Mouse (Mus musculus) macrophage (primary cell): ENCODE results near the gene Tceal8. TPM values are rescaled to one million over a fixed set of nuclear protein-coding genes. Genes with fewer than 3 reads are reported as not detected.
"Not testable (repeated sequence)": the region's sequence is repeated elsewhere in the genome, so short reads cannot be mapped to it uniquely, and the experiment has no call there.

Experiments used
- H3K27ac ChIP-seq: fragments of 350-480 bp; formaldehyde crosslinking; 2 replicates; pipeline ENCODE4 v1.9.0; 2021
- H3K36me3 ChIP-seq: fragments of 350-480 bp; formaldehyde crosslinking; 2 replicates; pipeline ENCODE4 v1.9.0; 2021; ENCODE audit errors: inconsistent target
- H3K4me3 ChIP-seq: fragments of 350-480 bp; formaldehyde crosslinking; 2 replicates; pipeline ENCODE4 v1.9.0; 2021; ENCODE audit errors: inconsistent target
- H3K79me2 ChIP-seq: fragments of 350-480 bp; formaldehyde crosslinking; 2 replicates; pipeline ENCODE4 v1.9.0; 2021; ENCODE audit errors: inconsistent target
- WGBS: methylation state at CpG from one replicate; pipeline ENCODE4 v1.1.7; 2026; ENCODE audit warnings: inconsistent platforms; ENCODE audit not compliant: missing documents; 5-methylcytosine and 5-hydroxymethylcytosine counted together
- polyA plus RNA-seq: library from polyadenylated mRNA; stranded (reverse); fragments of 250-400 nt; gene quantifications from 3 replicates; pipeline ENCODE4 v1.2.4, GENCODE M21; 2018; ENCODE audit warnings: inconsistent platforms
- total RNA-seq, 78 experiments: library from RNA; depleted of rRNA; stranded (reverse); fragments of 250-400 nt; gene quantifications; 1 replicate in 9 of 78; 2 replicates in 24 of 78; 3 replicates in 43 of 78; 4 replicates in 2 of 78; pipeline ENCODE4 v1.2.4; 2018; ENCODE audit warnings: inconsistent platforms in 56 of 78

Gene Tceal8
- 10 to 100 TPM in 6 of 26 experiments, 1 to 10 TPM in 20; 2.0 to 21.7 (median 5.9) TPM for total RNA-seq (2018; cell fraction: chromatin; rRNA removed)
- total RNA-seq (2018; cell fraction: cytosol; rRNA removed) = 10 to 100 TPM; 23.4 to 78.8 (median 41.6) TPM
- 10 to 100 TPM in 23 of 26 experiments, 1 to 10 TPM in 3; 7.8 to 49.7 (median 15.7) TPM for total RNA-seq (2018; cell fraction: nucleus; rRNA removed)
- polyA plus RNA-seq = 55.7 to 164 TPM (median 75.9 TPM) in 3 replicates

DNA sequence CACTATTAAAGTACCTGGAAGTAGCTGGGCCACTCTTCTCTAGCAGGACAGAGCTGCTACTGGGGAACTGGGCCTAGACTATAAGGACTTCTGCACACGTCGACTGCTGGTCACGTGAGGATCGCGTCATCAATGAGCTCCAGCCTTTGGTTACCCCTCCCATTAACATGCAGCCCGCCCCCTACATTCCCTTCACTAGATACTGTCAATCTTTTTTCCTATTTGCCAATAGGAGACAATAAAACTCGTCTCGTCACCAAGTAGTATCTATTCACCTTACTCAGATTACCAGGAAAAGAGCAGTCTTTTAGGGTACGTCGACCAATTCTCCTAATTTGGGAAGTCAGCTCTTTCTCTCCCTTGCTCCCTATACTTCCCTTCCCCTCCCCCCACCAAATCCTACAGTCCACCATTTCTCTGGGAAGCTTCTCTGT, at the start of gene Tceal8:
Gene Tceal8, minus strand, starts transcription at position 225 of the 434 bp plus-strand sequence.
- Histone ChIP-seq H3K4me3 (peak within 1 kb of the TSS; percentile 62), H3K36me3 (no peaks in the 10 kb centered on the region), H3K27ac (peak within 1 kb of the TSS; percentile 59), H3K79me2 (no peaks in the 10 kb centered on the region)
- WGBS = 19% methylated on average over 10 of the region's 10 CpGs

DNA sequence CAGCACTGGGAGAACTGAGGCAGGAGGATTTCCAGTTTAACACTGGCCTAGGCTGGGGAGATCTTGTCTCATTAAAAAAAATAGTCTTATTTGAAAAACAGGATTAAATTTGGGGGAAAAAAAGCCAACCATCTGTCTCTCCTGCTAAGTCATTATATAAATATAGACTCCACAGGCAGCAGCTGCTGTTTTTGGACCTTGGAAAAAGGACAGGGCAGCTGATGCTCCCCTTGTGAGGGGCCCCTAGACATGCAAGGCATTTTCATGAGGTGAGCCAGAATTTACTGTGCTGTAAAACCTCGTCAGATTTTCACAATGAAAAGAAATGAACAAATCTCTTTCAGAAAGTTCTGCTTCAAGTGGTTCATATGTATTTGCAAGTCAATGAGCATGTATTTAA, 44.2 kb upstream of the Tceal8 start:
- Histone ChIP-seq H3K27ac (no peak overlapping the region), H3K4me3 (no peak overlapping the region), H3K36me3 (no peaks in the 10 kb centered on the region), H3K79me2 (no peaks in the 10 kb centered on the region)
- WGBS = no CpG with 5 or more reads among the region's 1 CpGs

DNA sequence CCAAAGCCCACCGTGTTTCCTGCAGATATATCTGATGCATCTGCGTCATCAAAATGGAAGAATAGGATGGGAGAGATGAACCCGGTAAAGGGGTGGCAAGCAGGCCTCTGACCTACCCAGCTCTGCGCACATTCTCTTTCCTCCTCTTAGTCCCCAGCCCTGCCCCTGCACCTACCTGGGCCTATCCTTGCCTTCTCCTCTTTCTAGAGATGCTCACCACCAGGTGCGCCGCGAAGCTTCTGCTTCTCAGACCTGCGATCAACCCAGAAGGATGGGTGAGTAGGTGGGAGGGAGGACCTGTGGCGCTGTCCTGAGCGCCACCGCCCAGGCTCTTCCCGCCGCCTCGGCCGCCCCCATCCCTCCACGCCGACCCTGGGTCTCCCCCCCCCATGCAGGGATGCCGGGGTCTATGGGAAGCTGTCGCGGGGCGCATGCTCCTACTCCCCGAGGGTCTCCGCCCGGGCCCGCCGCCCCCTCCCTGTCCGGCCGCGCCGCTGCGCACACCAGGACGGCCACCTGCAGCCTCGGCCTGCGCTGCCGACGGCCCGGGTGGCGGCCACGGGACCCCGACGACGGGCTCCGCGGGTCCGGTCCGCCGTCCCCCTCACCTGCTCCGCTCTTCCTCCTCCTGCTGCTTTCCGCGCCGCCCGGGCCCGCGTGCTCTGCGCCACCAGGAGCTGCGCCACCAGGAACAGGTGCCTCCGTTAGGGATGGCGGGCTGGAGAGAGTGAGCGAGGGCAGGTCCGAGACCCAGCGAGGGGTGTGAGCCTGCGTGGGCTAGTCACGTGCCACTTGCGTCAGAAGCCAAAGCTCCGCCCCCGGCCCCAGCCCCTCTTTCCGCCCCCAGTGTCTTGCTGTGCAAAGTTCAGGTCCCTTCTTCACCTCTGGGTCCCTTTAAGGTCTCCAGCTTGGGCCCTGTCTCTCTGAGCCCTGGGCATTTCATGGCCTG, 42.9 kb upstream of the Tceal8 start, which contains the start of the genes Tceal7 and Bex1:
Gene Tceal7, plus strand, starts transcription at position 51 of the 949 bp plus-strand sequence.
Gene Bex1, minus strand, starts transcription at position 785 of the 949 bp plus-strand sequence.
- WGBS = 66% methylated on average over 4 of the region's 67 CpGs
- not testable (repeated sequence) for H3K4me3 ChIP-seq, H3K79me2 ChIP-seq, H3K36me3 ChIP-seq, H3K27ac ChIP-seq

DNA sequence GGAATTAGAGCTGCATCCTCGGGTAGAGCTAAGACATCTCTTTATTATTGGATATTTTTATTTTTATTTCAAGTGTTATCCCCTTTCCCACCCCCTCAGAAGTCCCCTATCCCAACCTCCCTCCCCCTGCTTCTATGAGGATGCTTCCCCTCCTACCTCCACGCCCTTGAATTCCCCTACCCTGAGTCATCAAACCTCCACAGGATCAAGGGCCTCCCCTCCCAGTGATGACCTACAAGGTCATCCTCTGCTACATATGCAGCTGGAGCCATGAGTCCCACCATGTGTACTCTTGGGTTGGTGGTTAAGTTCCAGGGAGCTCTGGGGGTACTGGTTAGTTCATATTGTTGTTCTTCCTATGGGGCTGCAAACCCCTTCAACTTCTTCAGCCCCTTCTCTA, 41.3 kb upstream of the Tceal8 start:
- H3K79me2 ChIP-seq = no peaks in the 10 kb centered on the region
- no peaks in the 10 kb centered on the region for H3K36me3 ChIP-seq
- H3K4me3 ChIP-seq = no peak overlapping the region
- no peak overlapping the region for H3K27ac ChIP-seq
- 83% methylated on average over 2 of the region's 2 CpGs for WGBS

DNA sequence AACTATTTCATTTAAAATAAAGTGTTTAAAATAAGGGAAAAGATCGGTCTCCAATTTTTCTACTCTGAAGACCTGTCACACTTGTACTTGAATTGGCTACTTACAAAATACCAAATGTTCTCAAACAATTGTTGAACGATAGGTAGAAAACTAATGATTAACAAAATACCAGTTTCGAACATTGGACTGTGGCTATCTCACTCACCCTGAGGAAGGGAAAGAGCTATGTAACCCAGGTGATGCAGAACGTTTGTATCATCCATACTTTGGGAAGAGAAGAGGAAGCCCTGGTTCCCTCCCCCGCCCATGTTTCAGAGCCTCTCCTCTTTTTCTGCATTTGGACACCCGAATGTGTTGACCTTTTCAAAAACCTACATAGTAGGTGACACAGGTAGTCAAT, 32.3 kb upstream of the Tceal8 start:
- Histone ChIP-seq H3K4me3 (no peak overlapping the region), H3K36me3 (no peaks in the 10 kb centered on the region), H3K79me2 (no peaks in the 10 kb centered on the region), H3K27ac (no peak overlapping the region)
- WGBS = 79% methylated on average over 4 of the region's 6 CpGs

DNA sequence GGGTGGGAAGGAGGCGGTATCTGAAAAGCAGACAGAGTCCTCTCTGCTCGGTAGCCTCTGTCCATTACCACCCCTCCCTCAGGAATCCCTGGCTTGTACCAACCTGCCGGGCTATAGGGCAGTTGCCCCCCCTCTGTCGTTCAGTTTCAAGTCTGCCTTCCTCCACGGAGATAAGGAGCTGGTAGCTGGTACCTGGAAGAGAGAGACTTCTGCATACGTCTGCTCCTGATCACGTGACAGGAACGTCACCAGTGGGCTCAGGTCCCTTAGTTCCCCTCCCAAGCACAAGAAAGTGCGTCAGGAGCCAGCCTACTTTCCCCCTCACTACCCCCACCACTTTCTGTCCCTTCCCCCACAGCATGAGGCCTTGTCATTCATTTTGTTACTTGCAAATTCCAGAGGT, 31.5 kb upstream of the Tceal8 start, which contains the start of gene Tceal5:
Gene Tceal5, minus strand, starts transcription at position 213 of the 403 bp plus-strand sequence.
- Histone ChIP-seq H3K27ac (no peak within 1 kb of the TSS), H3K36me3 (no peaks in the 10 kb centered on the region), H3K79me2 (no peaks in the 10 kb centered on the region), H3K4me3 (no peak within 1 kb of the TSS)
- WGBS = 18% methylated on average over 6 of the region's 9 CpGs

DNA sequence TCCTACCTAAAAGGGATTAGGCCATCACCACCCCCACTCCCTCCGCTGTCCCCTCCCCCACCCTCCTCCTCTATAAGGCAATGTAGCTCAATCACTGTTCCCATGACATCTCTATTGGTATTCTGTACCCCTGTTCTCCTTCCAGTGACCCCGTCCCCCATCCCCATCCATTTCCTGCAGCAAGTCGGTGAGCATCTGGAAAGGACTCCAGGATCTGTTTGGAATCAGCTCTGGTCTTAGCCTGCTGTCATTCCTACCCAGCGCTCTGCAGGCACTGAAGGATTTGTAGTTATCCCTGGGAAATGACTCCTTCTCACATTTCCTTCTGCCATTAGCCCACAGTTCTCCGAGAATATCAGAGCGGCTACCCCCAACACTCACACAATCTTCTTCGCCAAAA, 31.1 kb upstream of the Tceal8 start:
- no peaks in the 10 kb centered on the region for H3K36me3 ChIP-seq
- H3K79me2 ChIP-seq = no peaks in the 10 kb centered on the region
- 30% methylated on average over 6 of the region's 7 CpGs for WGBS
- no peak overlapping the region for H3K27ac ChIP-seq
- H3K4me3 ChIP-seq = no peak overlapping the region

DNA sequence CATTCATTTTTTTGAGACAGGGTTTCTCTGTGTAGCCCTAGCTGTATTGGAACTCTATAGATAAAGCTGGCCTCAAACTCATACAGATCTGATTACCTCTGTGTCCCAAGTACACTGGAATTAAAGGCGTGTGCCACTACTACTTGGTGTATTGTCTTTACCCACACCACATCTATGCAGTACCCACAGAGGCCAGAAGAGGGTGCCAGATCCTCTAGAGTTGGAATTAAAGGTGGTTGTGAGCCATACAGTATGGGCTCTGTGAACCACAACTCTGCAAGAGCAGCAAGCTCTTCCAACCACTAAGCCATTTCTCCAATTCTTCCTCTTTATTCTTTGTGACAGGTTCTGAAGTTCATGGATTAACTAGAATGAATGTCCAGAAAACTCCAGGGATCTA, 24.7 kb upstream of the Tceal8 start:
- H3K36me3 ChIP-seq = no peaks in the 10 kb centered on the region
- no CpG with 5 or more reads among the region's 1 CpGs for WGBS
- no peak overlapping the region for H3K27ac ChIP-seq
- no peaks in the 10 kb centered on the region for H3K79me2 ChIP-seq
- H3K4me3 ChIP-seq = no peak overlapping the region

DNA sequence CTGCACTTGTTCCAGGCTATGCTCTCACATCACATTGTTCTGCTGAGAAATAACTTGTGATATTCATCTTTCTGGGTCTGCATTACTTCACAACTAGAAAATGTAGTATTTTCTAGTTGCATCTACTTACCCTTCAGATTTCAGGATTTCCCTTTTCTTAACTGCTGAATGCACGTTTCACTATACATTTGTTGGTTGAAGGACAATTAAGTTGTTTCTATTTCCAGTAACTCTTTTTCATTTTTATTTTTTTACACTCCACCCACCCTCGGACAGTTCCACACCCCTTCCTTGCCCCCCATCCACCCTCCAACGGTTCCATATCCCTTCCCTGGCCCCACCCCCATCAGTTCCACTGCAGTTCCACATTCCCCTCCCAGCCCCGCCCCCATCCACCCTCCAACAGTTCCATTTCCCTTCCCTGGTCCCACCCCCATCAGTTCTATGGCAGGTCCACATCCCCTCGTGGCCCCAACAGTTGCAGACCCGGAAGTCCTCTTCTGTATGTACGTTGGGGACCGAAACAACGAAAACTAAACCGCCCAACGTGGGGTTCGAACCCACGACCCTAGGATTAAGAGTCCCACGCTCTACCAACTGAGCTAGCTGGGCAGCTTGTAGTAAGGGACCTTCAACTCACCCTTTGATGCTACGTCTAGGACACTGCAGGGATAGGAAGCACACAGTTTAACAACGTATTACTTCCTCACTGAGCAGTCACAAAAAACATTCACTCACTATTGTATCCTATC, 23.2 kb upstream of the Tceal8 start:
- Histone ChIP-seq H3K79me2 (no peaks in the 10 kb centered on the region), H3K4me3 (no peak overlapping the region), H3K27ac (no peak overlapping the region), H3K36me3 (no peaks in the 10 kb centered on the region)
- 77% methylated on average over 14 of the region's 16 CpGs for WGBS

DNA sequence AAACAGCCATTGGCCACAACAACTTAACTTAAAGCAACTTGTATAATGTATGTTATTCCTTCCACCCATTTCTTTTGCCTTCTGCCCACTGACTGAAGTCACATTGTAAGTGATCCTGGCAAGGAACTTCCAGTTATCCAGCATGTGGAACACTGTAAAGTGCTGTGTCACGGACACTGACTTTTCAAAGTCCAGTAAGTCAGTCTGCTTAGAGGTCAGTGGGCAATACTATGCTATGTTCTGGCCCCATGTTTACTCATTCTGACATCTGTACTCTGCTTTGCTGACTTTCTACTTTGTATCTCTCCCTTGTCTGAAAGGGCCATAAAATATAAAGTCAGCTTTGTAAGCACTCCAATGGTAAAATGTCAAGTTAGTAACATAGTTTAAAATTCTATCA, 11.0 kb upstream of the Tceal8 start:
- no peak overlapping the region for H3K4me3 ChIP-seq
- 81% methylated on average over 1 of the region's 1 CpGs for WGBS
- H3K79me2 ChIP-seq = no peaks in the 10 kb centered on the region
- no peak overlapping the region for H3K27ac ChIP-seq
- H3K36me3 ChIP-seq = no peaks in the 10 kb centered on the region

DNA sequence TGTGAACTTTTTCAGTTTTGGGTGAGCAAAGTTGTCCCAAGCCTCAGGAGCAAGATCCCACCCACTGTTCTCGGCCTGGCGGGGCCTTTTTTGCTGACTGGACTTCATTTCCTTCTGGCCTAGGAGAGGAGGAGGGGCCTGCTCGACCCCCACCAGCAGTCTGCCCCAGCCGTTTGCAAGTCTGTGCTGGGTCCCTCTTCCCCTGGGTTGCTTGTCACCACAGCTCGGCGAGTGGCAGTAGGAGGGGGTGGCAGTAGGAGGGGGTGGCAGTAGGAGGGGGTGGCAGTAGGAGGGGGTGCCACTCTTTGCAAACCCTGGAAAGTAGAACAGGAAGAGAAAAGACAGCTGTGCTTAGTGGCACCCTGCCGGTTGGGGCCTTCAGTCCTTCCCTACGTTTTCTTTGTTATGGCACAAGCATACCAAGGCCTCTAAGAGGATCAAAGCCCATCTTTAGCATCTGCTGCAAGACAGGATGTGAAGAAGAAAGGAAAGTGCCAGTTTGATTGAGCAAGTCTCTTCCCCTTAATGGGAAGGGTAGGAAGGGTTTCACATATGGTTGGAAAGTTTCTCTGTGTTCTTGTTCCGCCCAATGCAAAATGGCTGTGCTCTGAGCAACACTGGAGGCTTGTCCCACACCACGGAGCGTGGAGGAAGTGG, 8.9 kb upstream of the Tceal8 start:
- Histone ChIP-seq H3K4me3 (no peak overlapping the region), H3K79me2 (no peaks in the 10 kb centered on the region), H3K36me3 (no peaks in the 10 kb centered on the region), H3K27ac (no peak overlapping the region)
- WGBS = 49% methylated on average over 7 of the region's 11 CpGs

DNA sequence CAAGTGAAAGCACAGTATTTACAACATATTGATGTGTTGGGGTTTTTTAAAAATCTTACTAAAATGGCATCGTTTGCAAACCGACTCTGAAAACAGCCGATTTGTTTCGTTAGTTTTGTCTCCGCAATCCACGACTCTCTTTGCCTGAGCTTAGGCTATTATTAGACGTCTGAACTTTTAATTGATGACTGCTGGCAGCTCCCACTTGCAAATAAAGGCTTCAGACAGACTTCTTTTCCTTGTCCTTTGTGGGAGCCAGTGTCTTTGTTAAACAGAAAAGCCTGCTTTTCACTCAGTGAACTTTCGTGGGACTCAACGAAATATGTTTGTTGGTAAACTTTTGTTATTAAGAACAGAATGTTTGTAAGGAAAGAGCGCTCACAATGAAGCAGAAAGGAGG, 644 bp upstream of the Tceal8 start:
- Histone ChIP-seq H3K27ac (no peak overlapping the region), H3K4me3 (peak overlapping the region; percentile 62), H3K79me2 (no peaks in the 10 kb centered on the region), H3K36me3 (no peaks in the 10 kb centered on the region)
- 53% methylated on average over 10 of the region's 10 CpGs for WGBS

DNA sequence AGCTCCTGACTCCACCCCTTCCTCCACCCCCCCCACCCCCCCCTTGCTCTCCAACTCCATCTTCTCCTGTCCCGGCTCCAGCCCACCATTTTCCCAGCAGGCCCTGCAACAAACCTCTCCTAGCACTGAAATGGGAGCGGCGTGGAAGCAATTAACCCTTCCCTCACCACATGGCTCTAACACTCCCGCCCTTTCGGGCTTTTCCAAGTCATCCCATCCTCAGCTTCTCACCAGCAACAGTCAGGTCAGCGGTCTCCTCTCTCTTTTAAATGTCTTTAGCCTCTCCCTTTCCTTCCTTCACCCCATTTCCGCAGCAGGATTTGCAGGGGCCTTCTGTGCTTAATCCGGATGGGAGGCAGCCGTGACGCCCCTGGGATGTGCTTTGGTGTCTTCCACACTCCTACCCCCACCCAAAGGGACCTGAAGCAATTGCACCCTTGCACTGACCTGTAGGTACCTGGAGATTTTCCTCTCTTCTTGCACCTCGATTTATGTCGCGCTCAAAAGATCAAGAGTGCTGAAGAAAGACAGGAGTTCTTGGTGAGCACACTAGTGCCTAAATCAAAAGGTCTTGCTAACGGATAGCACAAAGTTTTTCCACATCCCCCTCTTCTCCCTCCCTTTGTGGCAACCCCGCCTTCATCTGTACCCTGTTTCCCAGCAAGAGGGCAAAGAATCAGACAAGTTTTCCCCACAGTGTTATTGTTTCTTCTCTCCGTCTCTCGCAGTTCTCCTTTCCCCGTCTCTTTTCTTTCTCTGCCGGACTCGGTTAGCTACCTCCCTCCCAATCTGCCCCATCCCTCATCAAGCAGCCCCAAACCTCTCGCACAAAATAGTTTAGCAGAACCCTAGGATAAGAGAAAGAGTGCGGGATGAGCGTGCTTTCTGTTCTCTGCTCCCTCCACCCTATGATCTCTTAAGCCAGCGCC, 689 bp downstream of the Tceal8 start:
- Histone ChIP-seq H3K36me3 (no peaks in the 10 kb centered on the region), H3K79me2 (no peaks in the 10 kb centered on the region), H3K4me3 (peak overlapping the region; percentile 62), H3K27ac (peak overlapping the region; percentile 59)
- WGBS = 22% methylated on average over 18 of the region's 24 CpGs
